Comparison of ENCODE assay signal across 11 mouse cellular contexts in the genomic region with DNA sequence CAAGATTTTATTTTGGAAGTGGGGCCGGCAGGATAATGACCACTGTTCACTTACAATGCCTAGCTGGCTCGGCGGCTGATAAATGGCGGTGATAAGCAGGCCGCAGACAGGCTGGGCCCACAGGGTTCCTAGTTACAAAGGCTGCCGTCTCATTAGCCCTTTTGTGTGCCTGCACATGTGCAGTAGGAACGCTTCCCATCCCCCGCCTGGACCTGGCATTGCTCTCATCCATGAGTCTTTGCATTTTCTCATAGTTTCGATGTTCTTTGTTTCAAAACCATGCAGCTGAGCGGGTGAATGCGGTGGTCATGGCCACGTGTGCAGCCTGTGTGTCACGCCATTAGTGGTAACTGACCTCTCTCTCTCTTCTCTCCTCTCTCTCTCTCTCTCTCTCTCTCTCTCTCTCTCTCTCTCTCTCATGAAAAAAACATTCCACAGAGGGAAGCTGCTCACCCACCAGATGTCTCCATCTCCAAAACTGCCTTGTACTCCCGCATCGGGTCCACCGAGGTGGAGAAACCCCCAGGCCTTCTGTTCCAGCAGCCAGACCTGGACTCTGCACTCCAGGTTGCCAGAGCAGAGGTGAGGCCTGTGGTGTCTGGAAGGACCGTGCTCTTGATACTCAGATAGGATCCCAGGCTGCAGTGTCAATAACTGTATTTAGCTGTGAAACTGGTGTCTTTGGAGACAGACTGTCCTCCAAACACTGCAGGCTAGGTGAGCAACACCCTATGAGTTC. TPM values are rescaled to one million over a fixed set of nuclear protein-coding genes. Genes with fewer than 3 reads are reported as not detected.
DNase-seq lines count a peak whose midpoint lies in the region; ATAC-seq lines count a peak whose summit lies in the region.
"Had no signal": no experiment of that assay in that cellular context is flagged by ENCODE, and none has a peak within 500 bp of the region (broad histone marks: within the 10 kb centered on the region; RNA-seq: fewer than 3 reads in every experiment).

No protein-coding gene starts in this region.

- intact Hi-C loops in heart, postnatal 10 days (cut with DNase I), result no loop called here

- no peaks in the 10 kb centered on the region for H3K27me3 ChIP-seq in heart, embryonic 14.5 days (ENCODE audit: control insufficient read depth, insufficient read depth, low read length)
- no peaks in the 10 kb centered on the region for H3K27me3 ChIP-seq in hindbrain, embryonic 15.5 days
- no peaks in the 10 kb centered on the region for H3K27me3 ChIP-seq in neural tube, embryonic 12.5 days (replicated peaks)

- peaks cover 94% of the 10 kb centered on the region for H3K36me3 ChIP-seq in heart, embryonic 14.5 days (ENCODE audit: control insufficient read depth, insufficient read depth, low read length)
- peaks cover 21% of the 10 kb centered on the region for H3K36me3 ChIP-seq in hindbrain, embryonic 15.5 days
- H3K36me3 ChIP-seq in neural tube, embryonic 12.5 days, result peaks cover 57% of the 10 kb centered on the region

- peaks cover 22 to 32% of the 10 kb centered on the region in 2 experiments for H3K4me1 ChIP-seq in heart, embryonic 14.5 days (ENCODE audit: control insufficient read depth in 2 of 2, insufficient read depth in 2 of 2, low read length in 2 of 2)
- peaks cover 34% of the 10 kb centered on the region for H3K4me1 ChIP-seq in hindbrain, embryonic 15.5 days (replicated peaks)
- H3K4me1 ChIP-seq in neural tube, embryonic 12.5 days, result peaks cover 41% of the 10 kb centered on the region

- no peak for ATAC-seq in heart, embryonic 14.5 days (ENCODE audit: insufficient number of reproducible peaks, insufficient read depth, low FRiP score, low read depth)
- peak; percentile 50 for ATAC-seq in hindbrain, embryonic 15.5 days (ENCODE audit: low FRiP score, low read depth)
- peak; percentile 87 for ATAC-seq in neural tube, embryonic 12.5 days (ENCODE audit: low FRiP score, low read depth)

- DNase-seq in heart, postnatal 10 days, result no peak
- peak; percentile 60 for DNase-seq in embryo, embryonic 9.5 days (ENCODE audit: extremely low spot score)
- no peak for DNase-seq in lung, postnatal 10 days
- no peak for DNase-seq in kidney, adult 8-10 months
- no peak for DNase-seq in urinary bladder, postnatal 4 days (ENCODE audit: low spot score in 2 of 2)
- DNase-seq: kidney, postnatal 25 days had no signal

- no peak overlapping the region for H3K4me3 ChIP-seq in heart, embryonic 14.5 days (ENCODE audit: control insufficient read depth in 1 of 2, insufficient read depth in 1 of 2, low read depth in 1 of 2, low read length in 2 of 2)
- no peak overlapping the region for H3K4me3 ChIP-seq in hindbrain, embryonic 15.5 days
- H3K4me3 ChIP-seq in neural tube, embryonic 12.5 days, result no peak overlapping the region

- H3K9ac ChIP-seq in heart, embryonic 14.5 days (ENCODE audit: low read length), result no peak overlapping the region
- H3K9ac ChIP-seq in hindbrain, embryonic 15.5 days, result no peak overlapping the region; the same call in 1 of the 2 replicates
- H3K9ac ChIP-seq in neural tube, embryonic 12.5 days, result no peak overlapping the region
- H3K9ac ChIP-seq: liver, embryonic 14.5 days had no signal

- no peaks in the 10 kb centered on the region for H3K9me3 ChIP-seq in heart, embryonic 14.5 days (ENCODE audit: control insufficient read depth, low read length)
- H3K9me3 ChIP-seq in hindbrain, embryonic 15.5 days, result no peaks in the 10 kb centered on the region
- H3K9me3 ChIP-seq in neural tube, embryonic 12.5 days, result no peaks in the 10 kb centered on the region

- WGBS in heart, embryonic 14.5 days, result 39% methylated on average over 17 of the region's 17 CpGs
- WGBS in hindbrain, embryonic 15.5 days, result 17% methylated on average over 17 of the region's 17 CpGs
- WGBS in neural tube, embryonic 12.5 days, result 19% methylated on average over 17 of the region's 17 CpGs

- no peak overlapping the region for H3K4me2 ChIP-seq in heart, embryonic 14.5 days (ENCODE audit: low read length)
- H3K4me2 ChIP-seq in hindbrain, embryonic 15.5 days, result no peak overlapping the region
- H3K4me2 ChIP-seq in neural tube, embryonic 12.5 days (replicated peaks), result peak overlapping the region; percentile 12

- peak overlapping the region; percentile 33 to 39; a peak in 3 of 4 replicates for H3K27ac ChIP-seq in heart, embryonic 14.5 days (replicated peaks in 1 of 2; ENCODE audit: control insufficient read depth in 1 of 2, insufficient read depth in 1 of 2, low read depth in 2 of 2, low read length in 2 of 2)
- H3K27ac ChIP-seq in hindbrain, embryonic 15.5 days (replicated peaks), result peak overlapping the region; percentile 61
- peak overlapping the region; percentile 54 for H3K27ac ChIP-seq in neural tube, embryonic 12.5 days
- H3K27ac ChIP-seq: liver, embryonic 14.5 days had no signal

RNA-seq across cellular contexts. Expression of a gene that starts 22.9 kb away (rescaled TPM):
- polyA plus RNA-seq in heart, embryonic 14.5 days (2014; fragmentation: Nextera tagmentation; extraction: Ambion mirVana), result not detected in 2 replicates
- total RNA-seq in heart, postnatal 10 days (2021), result under 1 TPM in 1 of 2 experiments, not detected in 1; 0.22 TPM
- polyA plus RNA-seq in hindbrain, embryonic 15.5 days (2015; fragmentation: Nextera tagmentation; extraction: Ambion mirVana), result 0.09 TPM in 1 of 2 replicates, not detected in the other
- polyA plus RNA-seq in neural tube, embryonic 12.5 days (2016; fragmentation: Nextera tagmentation; extraction: Ambion mirVana), result 0.15 TPM in 1 of 2 replicates, not detected in the other
- polyA plus RNA-seq: C2C12 had no signal
